Mouse (Mus musculus): ENCODE measurements around the gene Sipa1l2. TPM values are rescaled to one million over a fixed set of nuclear protein-coding genes. Genes with fewer than 3 reads are reported as not detected.
"Not testable (repeated sequence)": the region's sequence is repeated elsewhere in the genome, so short reads cannot be mapped to it uniquely, and the experiment has no call there.

Gene Sipa1l2
- polyA plus RNA-seq, 1 experiment from 2014 or later = 17.9 TPM

DNA sequence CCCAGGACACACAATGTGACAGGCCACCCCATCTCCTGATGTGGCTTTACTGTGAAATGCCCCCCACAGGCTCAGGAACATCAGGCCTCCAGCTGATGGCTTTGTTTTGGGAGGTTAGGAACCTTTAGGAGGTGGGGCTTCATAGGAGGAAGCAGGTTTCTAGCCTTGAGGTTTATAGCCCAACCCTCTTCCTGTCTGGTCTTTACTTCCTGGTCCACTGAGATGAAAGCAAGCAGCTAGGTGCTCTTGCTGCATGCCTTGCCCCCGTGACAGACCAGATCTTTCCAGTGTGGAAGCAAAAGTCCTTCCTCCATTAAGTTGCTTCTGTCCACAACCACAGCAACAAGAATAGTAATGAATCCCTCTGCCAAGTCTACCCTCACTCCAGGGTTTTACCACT lies 38.0 kb downstream of the Sipa1l2 start:
- Histone ChIP-seq H3K4me3 (no peak overlapping the region), H3K27ac (no peak overlapping the region), H3K4me2 (no peak overlapping the region), H3K27me3 (no peaks in the 10 kb centered on the region; the same call in 1 of the 2 replicates), H3K4me1 (peaks cover 65% of the 10 kb centered on the region), H3K36me3 (0 out of 2 replicates have a peak, but pooled peaks cover 6% of the 10 kb centered on the region), H3K9me3 (no peaks in the 10 kb centered on the region), H3K9ac (no peak overlapping the region)
- no peak for ATAC-seq (ENCODE audit: insufficient number of reproducible peaks, insufficient read depth, low FRiP score, low TSS enrichment, low read depth)
- WGBS = 38% methylated on average over 1 of the region's 1 CpGs

DNA sequence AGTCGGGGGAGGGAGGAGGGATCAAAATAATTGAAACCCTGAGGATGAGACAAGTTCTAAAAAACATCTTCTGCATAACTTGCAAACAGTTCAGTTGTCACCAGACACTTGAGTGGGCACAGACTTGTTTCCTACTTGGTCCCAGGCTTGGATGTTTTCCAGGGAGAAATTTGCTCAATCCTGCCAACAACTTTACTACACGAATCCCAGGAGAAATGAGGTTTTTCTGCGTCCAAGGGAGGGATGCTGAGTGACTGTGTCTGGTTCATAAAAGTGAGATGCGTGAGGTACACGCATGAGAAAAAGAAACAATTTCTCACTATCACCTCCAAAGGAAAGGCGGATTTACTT lies 38.5 kb downstream of the Sipa1l2 start:
- Histone ChIP-seq H3K4me3 (no peak overlapping the region), H3K9ac (no peak overlapping the region), H3K27me3 (no peaks in the 10 kb centered on the region; the same call in 1 of the 2 replicates), H3K27ac (no peak overlapping the region), H3K9me3 (no peaks in the 10 kb centered on the region), H3K4me2 (no peak overlapping the region), H3K36me3 (0 out of 2 replicates have a peak, but pooled peaks cover 3% of the 10 kb centered on the region), H3K4me1 (peaks cover 66% of the 10 kb centered on the region)
- ATAC-seq (ENCODE audit: insufficient number of reproducible peaks, insufficient read depth, low FRiP score, low TSS enrichment, low read depth) = no peak
- WGBS = 41% methylated on average over 6 of the region's 6 CpGs

DNA sequence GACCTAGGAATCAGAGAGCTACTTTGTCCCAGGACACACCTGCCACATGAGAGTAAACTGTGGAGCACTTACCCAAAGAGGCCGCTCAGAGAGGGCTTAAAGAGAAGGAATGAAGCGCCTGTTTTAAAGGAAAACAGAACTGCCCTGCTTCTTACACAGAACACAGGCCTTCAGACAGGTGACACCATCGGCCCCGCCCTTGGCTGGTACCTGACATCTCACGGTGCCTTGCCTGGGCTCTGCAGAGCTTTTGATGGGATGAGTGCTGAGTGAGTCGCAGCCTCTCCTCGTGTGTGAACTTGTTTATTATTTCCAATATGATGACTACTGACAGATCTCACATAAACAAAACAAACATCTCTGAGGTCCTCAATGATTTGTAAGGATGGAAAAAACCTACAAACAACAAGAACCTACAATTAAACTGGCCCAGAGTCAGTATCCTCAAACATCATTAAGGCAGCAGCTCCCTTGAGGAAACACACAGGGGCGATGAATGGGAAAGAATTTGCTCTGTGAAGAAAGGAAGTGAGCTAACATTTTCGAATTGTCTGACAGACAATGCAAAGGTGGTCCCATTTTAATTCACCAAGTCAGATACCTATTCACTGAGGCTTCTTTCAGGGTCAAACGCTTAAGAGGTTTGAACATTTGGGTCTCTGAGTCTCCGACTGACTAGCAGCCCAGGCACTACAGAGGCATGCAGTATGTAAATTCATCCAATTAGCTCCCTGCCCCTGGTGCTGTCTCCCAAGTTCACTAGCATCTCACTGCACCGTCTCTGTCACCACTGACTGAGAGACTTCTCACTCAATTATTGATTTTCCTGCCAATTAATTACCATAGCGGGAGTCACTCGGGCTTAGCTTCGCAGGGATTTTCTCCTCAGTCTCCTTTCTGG lies 39.2 kb downstream of the Sipa1l2 start:
- Histone ChIP-seq H3K4me2 (no peak overlapping the region), H3K4me3 (no peak overlapping the region), H3K27me3 (no peaks in the 10 kb centered on the region; the same call in 1 of the 2 replicates), H3K9ac (no peak overlapping the region), H3K4me1 (peaks cover 71% of the 10 kb centered on the region), H3K9me3 (no peaks in the 10 kb centered on the region), H3K36me3 (0 out of 2 replicates have a peak, but pooled peaks cover 3% of the 10 kb centered on the region), H3K27ac (no peak overlapping the region)
- ATAC-seq (ENCODE audit: insufficient number of reproducible peaks, insufficient read depth, low FRiP score, low TSS enrichment, low read depth) = no peak
- WGBS = 46% methylated on average over 15 of the region's 15 CpGs

DNA sequence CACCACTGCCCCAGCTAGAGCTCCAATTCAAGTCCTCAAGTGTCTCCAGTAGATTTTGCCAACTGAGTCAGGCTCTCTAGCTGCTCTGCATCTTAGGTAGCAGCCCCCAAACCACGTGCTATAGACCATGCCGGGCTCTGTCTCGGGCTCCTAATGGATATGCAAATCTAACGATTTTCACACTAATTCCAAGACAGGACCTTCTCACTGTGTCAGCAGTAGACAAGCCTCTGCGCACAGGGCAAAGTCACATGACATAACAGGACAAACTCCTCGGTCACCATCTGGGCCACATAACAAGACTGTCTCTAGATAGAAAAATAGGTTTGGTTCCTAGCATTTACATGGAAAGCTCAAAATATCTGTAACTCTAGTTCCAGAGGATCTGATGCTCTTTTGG lies 40.6 kb downstream of the Sipa1l2 start:
- H3K4me1 ChIP-seq = peaks cover 71% of the 10 kb centered on the region

DNA sequence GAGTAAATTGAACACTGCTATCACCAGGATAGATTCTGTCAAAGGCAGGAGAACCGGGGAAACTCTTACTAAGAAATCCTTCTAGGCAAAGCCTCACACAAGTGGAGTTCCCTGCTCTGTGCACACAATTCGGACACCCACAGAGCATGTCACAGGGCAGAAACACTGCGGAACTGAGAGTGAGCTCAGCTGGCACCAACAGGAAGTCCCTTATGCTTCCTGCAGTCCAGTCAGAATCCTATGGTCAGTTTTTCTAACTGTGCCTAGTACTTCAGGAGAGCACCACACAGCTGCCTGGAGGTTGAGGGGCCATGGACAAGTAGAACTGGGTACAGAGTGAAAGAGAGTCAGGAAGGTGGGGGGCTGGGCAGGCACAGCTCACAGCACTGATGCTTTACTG lies 41.7 kb downstream of the Sipa1l2 start:
- peaks cover 69% of the 10 kb centered on the region for H3K4me1 ChIP-seq
- 0 out of 2 replicates have a peak, but pooled peaks cover 1% of the 10 kb centered on the region for H3K36me3 ChIP-seq
- no peak for ATAC-seq (ENCODE audit: insufficient number of reproducible peaks, insufficient read depth, low FRiP score, low TSS enrichment, low read depth)
- H3K4me3 ChIP-seq = no peak overlapping the region
- 76% methylated on average over 3 of the region's 3 CpGs for WGBS
- no peaks in the 10 kb centered on the region for H3K9me3 ChIP-seq
- H3K27ac ChIP-seq = 0 out of 2 replicates have a peak overlapping the region, but pooled peaks have one; percentile 8
- no peaks in the 10 kb centered on the region; the same call in 1 of the 2 replicates for H3K27me3 ChIP-seq
- no peak overlapping the region for H3K9ac ChIP-seq
- H3K4me2 ChIP-seq = no peak overlapping the region

More for the DNA sequence above, 40.6 kb downstream of the Sipa1l2 start:
- Histone ChIP-seq H3K9ac (no peak overlapping the region), H3K4me2 (no peak overlapping the region), H3K36me3 (0 out of 2 replicates have a peak, but pooled peaks cover 3% of the 10 kb centered on the region), H3K27ac (no peak overlapping the region), H3K27me3 (no peaks in the 10 kb centered on the region; the same call in 1 of the 2 replicates), H3K9me3 (no peaks in the 10 kb centered on the region), H3K4me3 (no peak overlapping the region)
- no peak for ATAC-seq (ENCODE audit: insufficient number of reproducible peaks, insufficient read depth, low FRiP score, low TSS enrichment, low read depth)
- 67% methylated on average over 6 of the region's 6 CpGs for WGBS

DNA sequence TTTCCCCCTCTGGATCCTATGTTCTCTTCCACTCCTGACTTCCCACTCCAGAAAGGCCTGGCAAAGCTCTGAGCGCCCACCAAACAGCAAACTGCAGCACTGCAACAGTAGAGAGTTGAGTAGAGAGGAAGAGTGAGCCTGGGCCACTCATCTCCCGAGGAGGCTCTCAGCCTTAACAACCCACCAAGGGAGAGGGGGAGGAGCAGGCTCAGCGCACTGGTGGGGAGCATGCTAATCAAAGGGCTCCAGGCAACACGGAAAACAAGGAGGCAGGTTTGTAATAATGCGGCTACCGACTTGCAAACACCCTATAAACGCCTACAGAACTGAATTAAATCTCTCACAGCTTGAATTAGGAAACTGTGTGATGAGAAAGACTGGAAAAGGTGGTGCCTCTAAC lies 42.6 kb downstream of the Sipa1l2 start:
- H3K27me3 ChIP-seq = no peaks in the 10 kb centered on the region
- H3K36me3 ChIP-seq = no peaks in the 10 kb centered on the region
- H3K9ac ChIP-seq = no peak overlapping the region
- WGBS = 9% methylated on average over 7 of the region's 7 CpGs
- H3K9me3 ChIP-seq = no peaks in the 10 kb centered on the region
- no peak for ATAC-seq (ENCODE audit: insufficient number of reproducible peaks, insufficient read depth, low FRiP score, low TSS enrichment, low read depth)
- H3K4me2 ChIP-seq = no peak overlapping the region
- 0 out of 2 replicates have a peak overlapping the region, but pooled peaks have one; percentile 9 for H3K27ac ChIP-seq
- no peak overlapping the region for H3K4me3 ChIP-seq
- H3K4me1 ChIP-seq = peaks cover 65% of the 10 kb centered on the region

DNA sequence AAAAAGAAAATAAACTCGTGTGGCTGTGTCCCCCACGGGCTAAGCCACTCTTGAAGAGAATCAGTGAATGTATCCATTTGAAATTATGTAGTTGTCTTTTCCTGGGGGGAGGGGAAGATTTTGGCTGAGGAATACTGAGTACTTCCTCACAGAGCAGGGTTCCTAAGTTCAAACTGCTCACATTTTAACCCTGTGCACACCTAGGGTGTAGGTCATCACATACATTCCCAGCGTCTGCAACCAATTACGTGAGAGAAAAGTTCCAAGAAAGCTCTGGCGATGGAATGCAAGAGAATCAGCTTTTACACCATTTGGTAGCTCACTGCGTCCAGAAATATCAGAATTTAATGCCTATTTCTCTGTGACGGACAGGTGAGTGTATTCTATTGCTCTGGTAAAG lies 43.0 kb downstream of the Sipa1l2 start:
- Histone ChIP-seq H3K4me3 (no peak overlapping the region), H3K4me2 (no peak overlapping the region), H3K36me3 (no peaks in the 10 kb centered on the region), H3K27me3 (no peaks in the 10 kb centered on the region), H3K9ac (no peak overlapping the region), H3K9me3 (no peaks in the 10 kb centered on the region), H3K4me1 (peaks cover 63% of the 10 kb centered on the region), H3K27ac (0 out of 2 replicates have a peak overlapping the region, but pooled peaks have one; percentile 9)
- ATAC-seq (ENCODE audit: insufficient number of reproducible peaks, insufficient read depth, low FRiP score, low TSS enrichment, low read depth) = no peak
- WGBS = 16% methylated on average over 7 of the region's 7 CpGs

DNA sequence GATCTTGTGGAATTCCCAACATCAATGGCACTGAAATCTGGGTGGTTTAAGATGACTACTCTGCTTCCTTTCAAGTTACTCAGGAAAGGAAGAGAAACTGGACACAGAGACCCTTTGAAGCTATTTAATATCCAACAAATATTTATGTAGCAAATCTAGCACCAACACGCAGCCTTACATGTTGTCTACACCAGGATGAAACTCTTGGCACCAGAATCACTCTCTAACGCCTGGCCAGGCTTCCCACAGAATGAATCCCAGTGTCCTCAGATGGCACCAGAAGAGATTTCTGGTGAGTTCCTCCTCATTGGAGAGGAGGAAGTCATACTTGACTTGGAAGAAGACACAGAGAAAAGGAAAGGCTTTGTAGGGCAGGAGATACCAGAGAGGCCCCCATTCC lies 45.1 kb downstream of the Sipa1l2 start:
- Histone ChIP-seq H3K27ac (no peak overlapping the region), H3K9me3 (no peaks in the 10 kb centered on the region), H3K4me3 (no peak overlapping the region), H3K4me1 (peaks cover 52% of the 10 kb centered on the region), H3K4me2 (no peak overlapping the region), H3K36me3 (no peaks in the 10 kb centered on the region), H3K27me3 (no peaks in the 10 kb centered on the region), H3K9ac (no peak overlapping the region)
- ATAC-seq (ENCODE audit: insufficient number of reproducible peaks, insufficient read depth, low FRiP score, low TSS enrichment, low read depth) = no peak
- WGBS = 81% methylated on average over 2 of the region's 2 CpGs

DNA sequence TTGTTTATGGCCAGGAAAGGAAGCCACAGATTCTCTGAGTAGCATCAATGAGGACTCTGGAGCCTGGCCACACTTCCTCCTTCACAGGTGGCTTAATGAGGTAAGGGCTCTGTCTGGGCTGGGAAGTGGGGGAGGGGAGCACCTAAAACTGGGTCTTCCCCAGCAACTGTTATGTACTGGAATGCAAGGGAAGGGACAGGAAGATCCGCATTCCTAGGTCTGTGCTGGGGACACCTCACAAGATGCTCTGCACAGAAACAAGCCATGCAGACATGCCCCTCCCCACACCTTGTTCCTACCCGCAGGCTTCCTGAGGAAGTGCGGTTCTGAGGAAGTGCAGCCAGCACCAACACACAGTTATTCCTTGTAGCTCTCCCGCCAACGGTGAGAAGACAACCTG lies 46.4 kb downstream of the Sipa1l2 start:
- H3K4me2 ChIP-seq = no peak overlapping the region
- WGBS = 27% methylated on average over 5 of the region's 5 CpGs
- H3K27ac ChIP-seq = no peak overlapping the region
- peaks cover 53% of the 10 kb centered on the region for H3K4me1 ChIP-seq
- no peaks in the 10 kb centered on the region for H3K27me3 ChIP-seq
- no peaks in the 10 kb centered on the region for H3K9me3 ChIP-seq
- H3K4me3 ChIP-seq = no peak overlapping the region
- 0 out of 2 replicates have a peak, but pooled peaks have one; percentile 32 for ATAC-seq (ENCODE audit: insufficient number of reproducible peaks, insufficient read depth, low FRiP score, low TSS enrichment, low read depth)
- H3K9ac ChIP-seq = no peak overlapping the region
- no peaks in the 10 kb centered on the region for H3K36me3 ChIP-seq

DNA sequence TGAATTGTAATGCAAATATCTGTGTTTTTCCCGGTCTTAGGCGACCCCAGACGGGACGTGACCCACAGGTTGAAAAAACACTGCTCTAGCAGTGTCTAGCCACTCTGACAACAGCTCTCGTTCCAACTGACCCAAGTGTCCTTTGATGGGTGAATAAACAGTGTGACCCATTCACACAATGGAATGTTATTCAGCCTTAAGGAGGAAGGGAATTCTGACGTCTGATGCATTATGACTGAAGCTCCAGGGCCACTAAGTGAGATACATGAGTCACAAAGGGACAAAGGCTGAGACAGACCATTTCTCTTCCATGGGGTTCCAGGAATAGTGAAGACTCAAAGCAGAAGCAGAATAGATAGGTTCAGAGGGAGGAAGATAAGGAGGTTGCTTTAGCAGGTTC lies 47.5 kb downstream of the Sipa1l2 start:
- H3K4me3 ChIP-seq = no peak overlapping the region
- 64% methylated on average over 6 of the region's 6 CpGs for WGBS
- no peaks in the 10 kb centered on the region for H3K27me3 ChIP-seq
- H3K9ac ChIP-seq = no peak overlapping the region
- ATAC-seq (ENCODE audit: insufficient number of reproducible peaks, insufficient read depth, low FRiP score, low TSS enrichment, low read depth) = no peak
- no peak overlapping the region for H3K27ac ChIP-seq
- peaks cover 53% of the 10 kb centered on the region for H3K4me1 ChIP-seq
- no peaks in the 10 kb centered on the region for H3K36me3 ChIP-seq
- no peak overlapping the region for H3K4me2 ChIP-seq
- H3K9me3 ChIP-seq = no peaks in the 10 kb centered on the region

DNA sequence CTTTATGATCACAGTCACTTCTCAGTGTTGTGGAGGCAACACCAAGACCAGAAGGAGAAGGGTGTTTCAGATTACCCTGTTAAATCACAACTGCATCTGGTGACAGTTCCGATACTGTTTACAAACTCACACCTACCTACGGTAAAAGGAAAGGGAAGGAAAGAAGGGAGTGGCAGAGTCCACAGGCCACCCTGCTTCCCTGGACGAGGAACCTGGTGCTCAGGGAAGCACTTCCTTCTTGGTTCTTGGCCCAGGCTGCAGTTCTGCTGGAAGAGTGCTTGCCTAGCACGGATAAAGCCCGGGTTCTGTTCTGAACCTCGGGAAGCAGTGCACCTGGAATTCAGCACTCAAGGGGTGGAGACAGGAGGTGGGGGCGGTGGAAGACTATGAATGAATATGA lies 48.5 kb downstream of the Sipa1l2 start:
- WGBS = 59% methylated on average over 7 of the region's 7 CpGs
- Histone ChIP-seq H3K9ac (no peak overlapping the region), H3K9me3 (no peaks in the 10 kb centered on the region), H3K4me3 (no peak overlapping the region), H3K4me2 (no peak overlapping the region), H3K36me3 (no peaks in the 10 kb centered on the region), H3K27ac (no peak overlapping the region), H3K27me3 (no peaks in the 10 kb centered on the region), H3K4me1 (peaks cover 46% of the 10 kb centered on the region)
- no peak for ATAC-seq (ENCODE audit: insufficient number of reproducible peaks, insufficient read depth, low FRiP score, low TSS enrichment, low read depth)

DNA sequence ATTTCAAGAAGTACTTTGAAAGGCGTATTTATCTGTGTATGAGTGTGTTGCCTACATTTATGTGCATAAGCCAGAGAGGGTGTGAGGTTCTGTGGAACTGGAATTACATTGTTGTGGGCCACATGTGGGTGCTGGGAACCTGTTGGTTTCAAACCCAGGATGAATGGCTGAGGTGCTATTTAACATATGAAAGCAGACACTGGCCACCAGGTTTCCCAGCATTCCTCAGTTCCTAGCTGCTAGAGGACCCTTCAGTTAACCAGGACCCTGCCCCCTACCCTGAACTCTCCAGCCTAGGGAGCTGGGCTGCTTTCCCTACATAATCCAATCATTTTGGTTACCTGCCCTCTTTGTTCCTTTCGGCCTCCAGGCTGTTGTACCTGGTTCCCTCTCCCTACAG lies 49.3 kb downstream of the Sipa1l2 start:
- not testable (repeated sequence) for H3K27ac ChIP-seq; ATAC-seq (ENCODE audit: insufficient number of reproducible peaks, insufficient read depth, low FRiP score, low TSS enrichment, low read depth); H3K9me3 ChIP-seq; H3K4me3 ChIP-seq; H3K4me2 ChIP-seq; H3K27me3 ChIP-seq; H3K9ac ChIP-seq; H3K36me3 ChIP-seq
- 79% methylated on average over 2 of the region's 2 CpGs for WGBS
- peaks cover 41% of the 10 kb centered on the region for H3K4me1 ChIP-seq
